Mouse (Mus musculus): ENCODE measurements at regions not wholly inside any gene's neighbourhood (a gene's known extent, or its start where the extent isn't known, plus 50 kb on each side); places are given as distances from the start of the nearest gene placed in this dataset.
A peak's percentile ranks its signal among the peaks of the same experiment; 100 is the strongest.

- Histone ChIP-seq H3K4me3 (no peak overlapping the region), H3K27ac (no peak overlapping the region)
- no peak for DNase-seq (ENCODE audit: low spot score in 2 of 2)
- TF ChIP-seq CTCF (conservative IDR thresholded peaks at IDR 0.05), result no peak
These were observed 360.0 kb upstream of the Meox2 start for GRCm38 (mm10) chr12:36748345-36748744.

GRCm38 (mm10) chr12:36765315-36766058 is 342.9 kb upstream of the Meox2 start:
- Histone ChIP-seq H3K4me3 (no peak overlapping the region), H3K27ac (peak overlapping the region; percentile 61)
- no peak for TF ChIP-seq CTCF (conservative IDR thresholded peaks at IDR 0.05)
- DNase-seq (ENCODE audit: low spot score in 2 of 2), result peak in 1 of 2 experiments; percentile 15

GRCm38 (mm10) chr12:36766167-36766566 is 342.2 kb upstream of the Meox2 start:
- no peak for TF ChIP-seq CTCF (conservative IDR thresholded peaks at IDR 0.05)
- Histone ChIP-seq H3K27ac (peak overlapping the region; percentile 61; the same call in 1 of the 2 replicates), H3K4me3 (no peak overlapping the region)
- DNase-seq (ENCODE audit: low spot score in 2 of 2), result no peak

- H3K4me3 ChIP-seq, result no peak overlapping the region
- H3K27ac ChIP-seq, result no peak overlapping the region
- DNase-seq (ENCODE audit: low spot score in 2 of 2), result no peak
- TF ChIP-seq CTCF (conservative IDR thresholded peaks at IDR 0.05), result no peak
These were observed 327.6 kb upstream of the Meox2 start for GRCm38 (mm10) chr12:36780761-36781160.

- no peak overlapping the region for H3K4me3 ChIP-seq
- DNase-seq (ENCODE audit: low spot score in 2 of 2), result no peak
- H3K27ac ChIP-seq, result no peak overlapping the region
- no peak for TF ChIP-seq CTCF (conservative IDR thresholded peaks at IDR 0.05)
These were observed 317.5 kb upstream of the Meox2 start for GRCm38 (mm10) chr12:36790866-36791265.

- Histone ChIP-seq H3K27ac (no peak overlapping the region), H3K4me3 (no peak overlapping the region)
- DNase-seq (ENCODE audit: low spot score in 2 of 2), result no peak
- TF ChIP-seq CTCF (conservative IDR thresholded peaks at IDR 0.05), result no peak
These were observed 316.9 kb upstream of the Meox2 start for GRCm38 (mm10) chr12:36791430-36791829.

- no peak overlapping the region for H3K27ac ChIP-seq
- no peak overlapping the region for H3K4me3 ChIP-seq
- DNase-seq (ENCODE audit: low spot score in 2 of 2), result no peak
- TF ChIP-seq CTCF (conservative IDR thresholded peaks at IDR 0.05), result no peak
These were observed 316.1 kb upstream of the Meox2 start for GRCm38 (mm10) chr12:36792205-36792604.

GRCm38 (mm10) chr12:36793799-36794198 is 314.5 kb upstream of the Meox2 start:
- Histone ChIP-seq H3K27ac (no peak overlapping the region), H3K4me3 (no peak overlapping the region)
- DNase-seq (ENCODE audit: low spot score in 2 of 2), result no peak
- TF ChIP-seq CTCF (conservative IDR thresholded peaks at IDR 0.05), result no peak

- H3K27ac ChIP-seq, result no peak overlapping the region
- TF ChIP-seq CTCF (conservative IDR thresholded peaks at IDR 0.05), result no peak
- DNase-seq (ENCODE audit: low spot score in 2 of 2), result no peak
These were observed 312.1 kb upstream of the Meox2 start for GRCm38 (mm10) chr12:36796201-36796600.

GRCm38 (mm10) chr12:36817938-36818337 is 290.4 kb upstream of the Meox2 start:
- no peak for TF ChIP-seq CTCF (conservative IDR thresholded peaks at IDR 0.05)
- H3K4me3 ChIP-seq, result no peak overlapping the region
- H3K27ac ChIP-seq, result no peak overlapping the region
- no peak for DNase-seq (ENCODE audit: low spot score in 2 of 2)

More at GRCm38 (mm10) chr12:36796201-36796600, 312.1 kb upstream of the Meox2 start:
- no peak overlapping the region for H3K4me3 ChIP-seq

- Histone ChIP-seq H3K27ac (no peak overlapping the region), H3K4me3 (no peak overlapping the region)
- no peak for DNase-seq (ENCODE audit: low spot score in 2 of 2)
- no peak for TF ChIP-seq CTCF (conservative IDR thresholded peaks at IDR 0.05)
These were observed 289.5 kb upstream of the Meox2 start for GRCm38 (mm10) chr12:36818852-36819251.

- H3K4me3 ChIP-seq, result no peak overlapping the region
- no peak for TF ChIP-seq CTCF (conservative IDR thresholded peaks at IDR 0.05)
These were observed 281.6 kb upstream of the Meox2 start for GRCm38 (mm10) chr12:36826766-36827165.

GRCm38 (mm10) chr12:36831307-36831997 is 276.9 kb upstream of the Meox2 start:
- no peak for TF ChIP-seq CTCF (conservative IDR thresholded peaks at IDR 0.05)
- no peak for DNase-seq (ENCODE audit: low spot score in 2 of 2)
- H3K27ac ChIP-seq, result no peak overlapping the region
- H3K4me3 ChIP-seq, result no peak overlapping the region

More at GRCm38 (mm10) chr12:36826766-36827165, 281.6 kb upstream of the Meox2 start:
- no peak for DNase-seq (ENCODE audit: low spot score in 2 of 2)
- H3K27ac ChIP-seq, result no peak overlapping the region

GRCm38 (mm10) chr12:36842957-36843356 is 265.4 kb upstream of the Meox2 start:
- no peak for DNase-seq (ENCODE audit: low spot score in 2 of 2)
- TF ChIP-seq CTCF (conservative IDR thresholded peaks at IDR 0.05), result no peak
- H3K4me3 ChIP-seq, result no peak overlapping the region

More at GRCm38 (mm10) chr12:36842957-36843356, 265.4 kb upstream of the Meox2 start:
- no peak overlapping the region for H3K27ac ChIP-seq
